Mouse (Mus musculus) lung, postnatal 0 days (tissue): ENCODE data around the gene Lasp1.

ENCODE experiments used
- CTCF ChIP-seq: IDR thresholded peaks from 2 replicates; pipeline ENCODE4 v1.5.1; 2016; ENCODE audit warnings: antibody characterized with exemption, mild to moderate bottlenecking
- EP300 ChIP-seq: IDR thresholded peaks from 2 replicates; pipeline ENCODE4 v1.6.1; 2016; ENCODE audit warnings: antibody characterized with exemption, mild to moderate bottlenecking, control low read depth

DNA sequence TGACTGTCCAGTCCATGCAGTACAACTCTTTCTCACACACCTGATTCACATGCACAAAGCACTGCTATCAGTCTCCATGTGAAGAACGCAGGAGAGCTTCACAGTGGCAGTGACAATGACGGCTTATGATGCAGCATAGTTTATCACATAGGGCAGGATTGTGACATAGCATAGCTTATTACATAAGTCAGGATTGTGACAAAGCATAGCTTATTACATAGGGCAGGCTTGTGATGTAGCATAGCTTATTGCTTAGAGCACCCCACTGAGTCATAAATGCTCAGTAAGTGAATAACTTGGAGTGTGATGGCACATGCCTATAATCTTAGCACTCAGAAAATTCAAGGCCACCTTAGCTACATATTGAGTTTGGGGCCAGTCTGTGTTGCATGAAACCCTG is 56.7 kb downstream of the Lasp1 start:
- TF ChIP-seq CTCF (no peak), EP300 (no peak)
